Mouse (Mus musculus) embryonic fibroblast, embryonic 13.5 days (primary cell): ENCODE measurements around the gene 1110065P20Rik. TPM values are rescaled to one million over a fixed set of nuclear protein-coding genes. Genes with fewer than 3 reads are reported as not detected.

Experiments used
- H3K27ac ChIP-seq: 2 replicates; pipeline ENCODE4 v1.5.1; 2012; ENCODE audit warnings: low read length, control low read depth, inconsistent platforms; ENCODE audit not compliant: insufficient read depth
- H3K4me1 ChIP-seq: 2 replicates; pipeline ENCODE4 v1.6.1; 2011; ENCODE audit warnings: low read length; ENCODE audit not compliant: control insufficient read depth, insufficient read depth
- H3K4me3 ChIP-seq: 2 replicates; pipeline ENCODE4 v1.5.1; 2011; ENCODE audit warnings: mild to moderate bottlenecking, control low read depth, low read length; ENCODE audit not compliant: insufficient read depth
- CTCF ChIP-seq: IDR thresholded peaks from 2 replicates; pipeline ENCODE4 v1.5.1; 2011; ENCODE audit warnings: mild to moderate bottlenecking, control low read depth, low read length, moderate library complexity, borderline replicate concordance; ENCODE audit not compliant: insufficient read depth
- POLR2A ChIP-seq: IDR thresholded peaks from 2 replicates; pipeline ENCODE4 v1.6.1; 2011; ENCODE audit warnings: low read depth, mild to moderate bottlenecking, control low read depth, low read length, moderate library complexity
- polyA plus RNA-seq: library from polyadenylated mRNA; stranded (reverse); fragments of >200 nt; gene quantifications from 2 replicates; pipeline ENCODE4 v1.2.4, GENCODE M21; 2011; ENCODE audit warnings: low read depth; ENCODE audit not compliant: missing spikeins, insufficient read length

The 1110065P20Rik gene
- polyA plus RNA-seq, 1 experiment, result 23.9 TPM

- TF ChIP-seq CTCF (no peak), POLR2A (no peak)
- H3K4me3 ChIP-seq, result no peak overlapping the region
- no peak overlapping the region for H3K27ac ChIP-seq
- H3K4me1 ChIP-seq, result no peaks in the 10 kb centered on the region
These were observed 39.5 kb downstream of the 1110065P20Rik start for GRCm38 (mm10) chr4:124811347-124811975.

- TF ChIP-seq POLR2A, result no peak
- no peak for TF ChIP-seq CTCF
- no peak overlapping the region for H3K4me3 ChIP-seq
- no peaks in the 10 kb centered on the region for H3K4me1 ChIP-seq
- H3K27ac ChIP-seq, result no peak overlapping the region
These were observed 40.9 kb downstream of the 1110065P20Rik start for GRCm38 (mm10) chr4:124810056-124810455.

GRCm38 (mm10) chr4:124809136-124809883 is 41.7 kb downstream of the 1110065P20Rik start:
- TF ChIP-seq POLR2A (no peak), CTCF (no peak)
- H3K27ac ChIP-seq, result no peak overlapping the region
- no peaks in the 10 kb centered on the region for H3K4me1 ChIP-seq
- H3K4me3 ChIP-seq, result no peak overlapping the region

GRCm38 (mm10) chr4:124808511-124808910 is 42.5 kb downstream of the 1110065P20Rik start:
- no peak overlapping the region for H3K4me3 ChIP-seq
- no peak for TF ChIP-seq CTCF
- TF ChIP-seq POLR2A, result no peak
- no peak overlapping the region for H3K27ac ChIP-seq
- peaks cover 2% of the 10 kb centered on the region; the same call in 1 of the 2 replicates for H3K4me1 ChIP-seq

GRCm38 (mm10) chr4:124803406-124803805 is 47.6 kb downstream of the 1110065P20Rik start:
- Histone ChIP-seq H3K4me3 (peak overlapping the region; percentile 93), H3K4me1 (peaks cover 5% of the 10 kb centered on the region; the same call in 1 of the 2 replicates), H3K27ac (no peak overlapping the region)
- no peak for TF ChIP-seq POLR2A
- TF ChIP-seq CTCF, result no peak

- Histone ChIP-seq H3K4me3 (peak overlapping the region; percentile 93), H3K4me1 (peaks cover 5% of the 10 kb centered on the region; the same call in 1 of the 2 replicates), H3K27ac (peak overlapping the region; percentile 95)
- TF ChIP-seq POLR2A (peak; percentile 96), CTCF (no peak)
These were observed 48.4 kb downstream of the 1110065P20Rik start for GRCm38 (mm10) chr4:124802309-124803260.

GRCm38 (mm10) chr4:124801552-124802308 is 49.3 kb downstream of the 1110065P20Rik start, which contains the start of gene Mtf1:
Gene Mtf1 (plus strand): TSS chr4:124802104.
- peaks cover 5% of the 10 kb centered on the region; the same call in 1 of the 2 replicates for H3K4me1 ChIP-seq
- peak within 1 kb of the TSS; percentile 93 for H3K4me3 ChIP-seq
- TF ChIP-seq CTCF (peak; percentile 54; the same call in 1 of the 2 replicates), POLR2A (no peak)
- peak within 1 kb of the TSS; percentile 95 for H3K27ac ChIP-seq

Other genes starting within 250 kb of the 1110065P20Rik start
- gene 3100002H09Rik, start 240.4 kb downstream of the 1110065P20Rik start, polyA plus RNA-seq, result not detected in 2 replicates
- gene Pou3f1, start 194.4 kb downstream of the 1110065P20Rik start, polyA plus RNA-seq, result not detected in 2 replicates
- gene Utp11, start 157.6 kb downstream of the 1110065P20Rik start, polyA plus RNA-seq, result 51.1 and 51.9 TPM in 2 replicates
- gene Fhl3, start 150.5 kb downstream of the 1110065P20Rik start, polyA plus RNA-seq, result 135 and 148 TPM in 2 replicates
- 64.6 and 70.7 TPM in 2 replicates for gene Sf3a3, start 136.4 kb downstream of the 1110065P20Rik start, polyA plus RNA-seq
- 33.5 and 48.3 TPM in 2 replicates for gene Inpp5b, start 109.3 kb downstream of the 1110065P20Rik start, polyA plus RNA-seq
- gene Mtf1, start 49.1 kb downstream of the 1110065P20Rik start, polyA plus RNA-seq, result 16.4 and 19.0 TPM in 2 replicates
- 26.2 and 32.8 TPM in 2 replicates for gene Yrdc, start 517 bp downstream of the 1110065P20Rik start, polyA plus RNA-seq
- 0.18 and 0.44 TPM in 2 replicates for gene Maneal, start 11.0 kb upstream of the 1110065P20Rik start, polyA plus RNA-seq
- not detected in 2 replicates for gene Epha10, start 29.7 kb upstream of the 1110065P20Rik start, polyA plus RNA-seq
- 12.7 and 17.7 TPM in 2 replicates for gene 9930104L06Rik, start 85.9 kb upstream of the 1110065P20Rik start, polyA plus RNA-seq
- gene Cdca8, start 88.1 kb upstream of the 1110065P20Rik start, polyA plus RNA-seq, result 35.8 and 47.9 TPM in 2 replicates
- gene Rspo1, start 135.2 kb upstream of the 1110065P20Rik start, polyA plus RNA-seq, result 0.45 and 0.84 TPM in 2 replicates
- 65.7 and 71.8 TPM in 2 replicates for gene Gnl2, start 165.4 kb upstream of the 1110065P20Rik start, polyA plus RNA-seq
- not detected in 2 replicates for gene Dnali1, start 214.5 kb upstream of the 1110065P20Rik start, polyA plus RNA-seq
- gene Snip1, start 215.5 kb upstream of the 1110065P20Rik start, polyA plus RNA-seq, result 15.5 and 16.8 TPM in 2 replicates
- gene Meaf6, start 233.9 kb upstream of the 1110065P20Rik start, polyA plus RNA-seq, result 21.8 and 35.7 TPM in 2 replicates